Mouse (Mus musculus): ENCODE measurements around the gene Clec1b. TPM values are rescaled to one million over a fixed set of nuclear protein-coding genes. Genes with fewer than 3 reads are reported as not detected.

The Clec1b gene
- polyA plus RNA-seq, 1 experiment from 2014 or later: 8.8 TPM

- no peak within 1 kb of the TSS for H3K4me3 ChIP-seq (ENCODE audit: low read depth, low read length)
- no peaks in the 10 kb centered on the region for H3K9me3 ChIP-seq (replicated peaks; ENCODE audit: control insufficient read depth, low read length)
- ATAC-seq (replicated peaks; ENCODE audit: insufficient number of reproducible peaks, low FRiP score, low TSS enrichment): no peak
- H3K9ac ChIP-seq (ENCODE audit: low read depth, low read length): no peak within 1 kb of the TSS
- H3K27me3 ChIP-seq (ENCODE audit: control insufficient read depth, insufficient read depth, low read length): no peaks in the 10 kb centered on the region
- 51% methylated on average over 13 of the region's 13 CpGs for WGBS (ENCODE audit: insufficient replicate concordance)
- H3K4me2 ChIP-seq: peak within 1 kb of the TSS; percentile 11; the same call in 1 of the 2 replicates
- no peak within 1 kb of the TSS for H3K27ac ChIP-seq (ENCODE audit: low read depth, low read length)
- H3K36me3 ChIP-seq (ENCODE audit: control insufficient read depth, insufficient read depth, low read length): no peaks in the 10 kb centered on the region
- H3K4me1 ChIP-seq (ENCODE audit: control insufficient read depth, insufficient read depth, low read length): no peaks in the 10 kb centered on the region
These were observed 54.4 kb downstream of the Clec1b start, which contains the start of gene Clec1a for GRCm38 (mm10) chr6:129451411-129452039. Gene Clec1a, minus strand, starts transcription at chr6:129452000.

Other genes starting within 250 kb of the Clec1b start
- gene Clec2d, start 216.7 kb upstream of the Clec1b start, polyA plus RNA-seq (2014; fragmentation: Nextera tagmentation; extraction: Ambion mirVana): 0.18 TPM in 1 of 2 replicates, not detected in the other
- not detected in 2 replicates for gene Cd69, start 121.9 kb upstream of the Clec1b start, polyA plus RNA-seq (2014; fragmentation: Nextera tagmentation; extraction: Ambion mirVana)
- gene 4922502D21Rik, start 65.5 kb upstream of the Clec1b start, polyA plus RNA-seq (2014; fragmentation: Nextera tagmentation; extraction: Ambion mirVana): not detected in 2 replicates
- gene Clec12a, start 54.6 kb upstream of the Clec1b start, polyA plus RNA-seq (2014; fragmentation: Nextera tagmentation; extraction: Ambion mirVana): 0.31 and 0.42 TPM in 2 replicates
- gene Clec12b, start 11.4 kb upstream of the Clec1b start, polyA plus RNA-seq (2014; fragmentation: Nextera tagmentation; extraction: Ambion mirVana): 0.42 and 0.84 TPM in 2 replicates
- gene Clec9a, start 11.6 kb downstream of the Clec1b start, polyA plus RNA-seq (2014; fragmentation: Nextera tagmentation; extraction: Ambion mirVana): 0.23 and 0.36 TPM in 2 replicates
- 0.18 and 0.86 TPM in 2 replicates for gene Clec1a, start 54.7 kb downstream of the Clec1b start, polyA plus RNA-seq (2014; fragmentation: Nextera tagmentation; extraction: Ambion mirVana)
- 0.26 and 0.35 TPM in 2 replicates for gene Olr1, start 109.9 kb downstream of the Clec1b start, polyA plus RNA-seq (2014; fragmentation: Nextera tagmentation; extraction: Ambion mirVana)
- gene Tmem52b, start 115.3 kb downstream of the Clec1b start, polyA plus RNA-seq (2014; fragmentation: Nextera tagmentation; extraction: Ambion mirVana): not detected in 2 replicates
- 12.5 and 15.4 TPM in 2 replicates for gene Gabarapl1, start 135.9 kb downstream of the Clec1b start, polyA plus RNA-seq (2014; fragmentation: Nextera tagmentation; extraction: Ambion mirVana)
- gene Klre1, start 180.6 kb downstream of the Clec1b start, polyA plus RNA-seq (2014; fragmentation: Nextera tagmentation; extraction: Ambion mirVana): not detected in 2 replicates
- gene Klrd1, start 194.5 kb downstream of the Clec1b start, polyA plus RNA-seq (2014; fragmentation: Nextera tagmentation; extraction: Ambion mirVana): not detected in 2 replicates
- gene Klrk1, start 226.6 kb downstream of the Clec1b start, polyA plus RNA-seq (2014; fragmentation: Nextera tagmentation; extraction: Ambion mirVana): not detected in 2 replicates
- not detected in 2 replicates for gene Klrc3, start 246.0 kb downstream of the Clec1b start, polyA plus RNA-seq (2014; fragmentation: Nextera tagmentation; extraction: Ambion mirVana)

Measured in heart, embryonic 11.5 days (tissue).